Mouse (Mus musculus): ENCODE results near the gene Tns1. TPM values are rescaled to one million over a fixed set of nuclear protein-coding genes. Genes with fewer than 3 reads are reported as not detected.

The Tns1 gene
- polyA plus RNA-seq, 1 experiment = 118 TPM

DNA sequence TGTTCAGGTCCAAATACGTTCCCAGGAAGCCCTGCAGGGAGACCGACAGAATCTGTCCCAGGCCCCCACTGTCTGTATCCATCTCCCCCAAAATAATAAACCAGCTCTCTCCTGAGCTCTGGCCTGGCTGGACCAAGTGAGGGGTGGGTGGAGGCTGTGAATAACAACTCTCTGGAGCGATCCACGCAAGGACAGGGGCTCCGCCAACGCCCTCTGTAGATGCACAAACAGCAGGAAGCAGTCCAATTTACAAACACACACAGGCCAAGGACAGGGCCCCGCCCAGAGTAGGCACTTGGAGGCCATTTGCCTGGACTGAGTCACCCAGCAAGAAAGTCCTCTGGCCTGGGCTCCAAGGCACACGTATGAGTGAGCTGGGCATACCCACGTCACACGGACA, 32.0 kb downstream of the Tns1 start:
- Histone ChIP-seq H3K27me3 (ENCODE audit: control insufficient read depth, insufficient read depth, insufficient read length) (no peaks in the 10 kb centered on the region), H3K79me3 (ENCODE audit: low read depth) (no peaks in the 10 kb centered on the region), H3K4me3 (ENCODE audit: insufficient read depth, poor library complexity, severe bottlenecking) (no peak overlapping the region), H3K79me2 (ENCODE audit: control insufficient read depth, insufficient read depth) (no peaks in the 10 kb centered on the region), H3K36me3 (ENCODE audit: control insufficient read depth, insufficient read depth) (no peaks in the 10 kb centered on the region), H3ac (ENCODE audit: control insufficient read depth, insufficient read length, low read depth) (no peak overlapping the region)
- TF ChIP-seq USF1 (IDR thresholded peaks at IDR 0.05; ENCODE audit: low read depth) (no peak), FOSL1 (IDR thresholded peaks at IDR 0.05; ENCODE audit: insufficient read depth, low read length, poor library complexity, severe bottlenecking) (no peak), CTCF (IDR thresholded peaks at IDR 0.05; ENCODE audit: control insufficient read depth, insufficient read depth, insufficient read length) (no peak), MAX (IDR thresholded peaks at IDR 0.05) (no peak)

DNA sequence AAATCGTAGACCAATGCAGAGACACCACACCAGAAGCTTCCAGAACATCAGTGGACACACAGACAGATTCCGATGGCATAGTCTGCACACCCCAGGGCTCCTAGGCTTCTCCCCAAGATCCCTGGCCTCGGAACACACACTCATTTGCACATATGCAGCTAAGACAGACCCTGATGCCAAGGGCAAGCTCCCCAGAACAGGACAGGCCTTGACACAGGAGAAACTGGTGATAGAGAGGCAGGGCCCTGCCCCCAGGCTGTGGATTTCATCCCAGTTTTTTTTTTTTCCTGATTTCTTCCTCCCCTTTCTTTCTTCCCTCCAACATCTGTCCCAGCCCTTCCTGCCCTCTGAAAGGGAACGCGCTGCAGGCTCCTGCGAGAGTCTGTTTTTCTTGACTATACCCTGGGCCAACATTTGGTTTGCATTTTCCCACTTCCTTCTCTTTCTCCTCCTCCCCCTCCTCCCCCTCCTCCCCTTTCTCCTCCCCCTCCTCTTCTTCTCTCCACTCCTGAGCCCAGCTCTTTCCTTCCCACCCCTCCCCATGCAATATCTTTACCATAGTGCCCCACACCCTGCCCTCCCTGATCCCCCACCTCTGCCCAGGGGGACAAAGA, 32.5 kb downstream of the Tns1 start:
- Histone ChIP-seq H3ac (ENCODE audit: control insufficient read depth, insufficient read length, low read depth) (no peak overlapping the region), H3K79me3 (ENCODE audit: low read depth) (no peaks in the 10 kb centered on the region), H3K36me3 (ENCODE audit: control insufficient read depth, insufficient read depth) (no peaks in the 10 kb centered on the region), H3K27me3 (ENCODE audit: control insufficient read depth, insufficient read depth, insufficient read length) (no peaks in the 10 kb centered on the region), H3K4me3 (ENCODE audit: insufficient read depth, poor library complexity, severe bottlenecking) (no peak overlapping the region), H3K79me2 (ENCODE audit: control insufficient read depth, insufficient read depth) (no peaks in the 10 kb centered on the region)
- TF ChIP-seq MYOD1 (IDR thresholded peaks at IDR 0.05; ENCODE audit: control insufficient read depth, insufficient read length, low read depth) = no peak
- no peak for TF ChIP-seq CEBPB (IDR thresholded peaks at IDR 0.05; ENCODE audit: low read depth)
- TF ChIP-seq CTCF (IDR thresholded peaks at IDR 0.05; ENCODE audit: control insufficient read depth, insufficient read depth, insufficient read length) = no peak
- no peak for TF ChIP-seq USF1 (IDR thresholded peaks at IDR 0.05; ENCODE audit: low read depth)
- TF ChIP-seq MAX (IDR thresholded peaks at IDR 0.05) = no peak
- no peak for TF ChIP-seq MYOG (IDR thresholded peaks at IDR 0.05; ENCODE audit: control insufficient read depth, extremely low read depth, insufficient read length)
- TF ChIP-seq FOSL1 (IDR thresholded peaks at IDR 0.05; ENCODE audit: insufficient read depth, low read length, poor library complexity, severe bottlenecking) = no peak

DNA sequence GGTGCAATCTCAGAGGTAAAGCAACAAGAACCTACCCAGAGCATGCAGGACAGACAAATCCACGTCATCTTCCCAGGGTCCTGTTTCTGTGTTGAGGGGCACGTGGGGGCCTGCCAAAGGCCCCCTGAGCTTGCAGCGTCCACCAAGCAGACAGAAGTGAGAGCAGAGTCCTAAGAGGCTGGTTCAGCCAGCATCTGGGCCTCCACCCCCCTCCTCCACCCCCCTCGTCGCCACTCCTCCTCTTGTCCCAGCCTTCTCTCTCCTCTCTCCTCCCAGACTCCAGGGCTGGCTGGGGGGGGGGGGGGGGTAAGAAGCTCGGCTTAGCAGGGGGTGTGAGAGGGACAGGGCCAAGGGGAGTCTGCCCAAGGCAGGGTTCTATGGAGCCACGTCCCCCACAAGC, 33.1 kb downstream of the Tns1 start:
- Histone ChIP-seq H3K4me3 (ENCODE audit: insufficient read depth, poor library complexity, severe bottlenecking) (no peak overlapping the region), H3K79me3 (ENCODE audit: low read depth) (no peaks in the 10 kb centered on the region), H3K36me3 (ENCODE audit: control insufficient read depth, insufficient read depth) (no peaks in the 10 kb centered on the region), H3K79me2 (ENCODE audit: control insufficient read depth, insufficient read depth) (no peaks in the 10 kb centered on the region), H3K27me3 (ENCODE audit: control insufficient read depth, insufficient read depth, insufficient read length) (no peaks in the 10 kb centered on the region), H3ac (ENCODE audit: control insufficient read depth, insufficient read length, low read depth) (no peak overlapping the region)
- no peak for TF ChIP-seq CEBPB (IDR thresholded peaks at IDR 0.05; ENCODE audit: low read depth)
- no peak for TF ChIP-seq FOSL1 (IDR thresholded peaks at IDR 0.05; ENCODE audit: insufficient read depth, low read length, poor library complexity, severe bottlenecking)
- no peak for TF ChIP-seq MYOD1 (IDR thresholded peaks at IDR 0.05; ENCODE audit: control insufficient read depth, insufficient read length, low read depth)
- no peak for TF ChIP-seq USF1 (IDR thresholded peaks at IDR 0.05; ENCODE audit: low read depth)
- TF ChIP-seq CTCF (IDR thresholded peaks at IDR 0.05; ENCODE audit: control insufficient read depth, insufficient read depth, insufficient read length) = no peak
- no peak for TF ChIP-seq MYOG (IDR thresholded peaks at IDR 0.05; ENCODE audit: control insufficient read depth, extremely low read depth, insufficient read length)
- TF ChIP-seq MAX (IDR thresholded peaks at IDR 0.05) = no peak

DNA sequence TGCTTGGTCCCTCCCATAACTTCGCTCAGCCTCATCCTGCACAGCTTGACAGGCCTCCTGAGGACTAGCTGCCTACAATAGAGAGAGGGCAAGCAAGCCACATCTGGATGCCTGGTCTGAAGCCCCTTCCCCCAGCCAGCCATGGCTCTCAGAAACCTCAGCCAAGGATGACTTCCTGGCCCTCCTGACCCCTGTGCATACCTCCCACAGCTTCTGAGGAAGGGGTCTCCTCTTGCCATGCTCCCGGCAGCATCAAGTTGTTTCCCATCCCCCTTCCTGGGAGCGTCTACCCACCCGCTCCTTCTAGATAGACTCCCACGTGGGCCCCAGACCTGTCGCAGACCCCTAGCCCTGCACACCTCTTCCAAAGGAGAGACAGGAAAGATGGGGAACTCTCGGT, 33.9 kb downstream of the Tns1 start:
- Histone ChIP-seq H3K27me3 (ENCODE audit: control insufficient read depth, insufficient read depth, insufficient read length) (no peaks in the 10 kb centered on the region), H3K36me3 (ENCODE audit: control insufficient read depth, insufficient read depth) (no peaks in the 10 kb centered on the region), H3ac (ENCODE audit: control insufficient read depth, insufficient read length, low read depth) (no peak overlapping the region), H3K4me3 (ENCODE audit: insufficient read depth, poor library complexity, severe bottlenecking) (no peak overlapping the region), H3K79me3 (ENCODE audit: low read depth) (no peaks in the 10 kb centered on the region), H3K79me2 (ENCODE audit: control insufficient read depth, insufficient read depth) (no peaks in the 10 kb centered on the region)
- no peak for TF ChIP-seq FOSL1 (IDR thresholded peaks at IDR 0.05; ENCODE audit: insufficient read depth, low read length, poor library complexity, severe bottlenecking)
- TF ChIP-seq MAX (IDR thresholded peaks at IDR 0.05) = no peak
- TF ChIP-seq USF1 (IDR thresholded peaks at IDR 0.05; ENCODE audit: low read depth) = no peak
- TF ChIP-seq MYOG (IDR thresholded peaks at IDR 0.05; ENCODE audit: control insufficient read depth, extremely low read depth, insufficient read length) = no peak
- TF ChIP-seq CTCF (IDR thresholded peaks at IDR 0.05; ENCODE audit: control insufficient read depth, insufficient read depth, insufficient read length) = no peak
- no peak for TF ChIP-seq CEBPB (IDR thresholded peaks at IDR 0.05; ENCODE audit: low read depth)

DNA sequence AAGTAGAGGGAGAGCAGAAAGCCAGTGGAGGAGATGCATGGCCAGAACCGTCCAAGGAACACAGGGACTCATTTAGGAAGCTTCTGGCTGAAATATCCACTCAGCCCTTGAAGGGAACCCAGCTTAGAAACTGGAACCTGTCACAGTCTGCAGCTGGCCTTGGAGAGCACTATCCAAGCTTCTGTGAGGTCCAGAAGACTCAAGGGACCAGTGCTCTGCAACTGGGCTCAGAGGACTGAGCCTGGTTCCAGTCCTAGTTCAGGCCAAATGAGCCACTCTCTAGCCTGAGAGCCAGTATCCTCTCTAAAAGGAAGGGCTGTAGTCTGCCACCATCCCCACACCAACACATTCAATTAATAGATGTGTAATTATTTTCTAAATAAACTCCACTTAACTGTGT, 35.7 kb downstream of the Tns1 start:
- no peaks in the 10 kb centered on the region for H3K79me3 ChIP-seq (ENCODE audit: low read depth)
- no peaks in the 10 kb centered on the region for H3K36me3 ChIP-seq (ENCODE audit: control insufficient read depth, insufficient read depth)
- TF ChIP-seq USF1 (IDR thresholded peaks at IDR 0.05; ENCODE audit: low read depth) (no peak), CEBPB (IDR thresholded peaks at IDR 0.05; ENCODE audit: low read depth) (no peak), MYOD1 (IDR thresholded peaks at IDR 0.05; ENCODE audit: control insufficient read depth, insufficient read length, low read depth) (no peak), CTCF (IDR thresholded peaks at IDR 0.05; ENCODE audit: control insufficient read depth, insufficient read depth, insufficient read length) (no peak), MAX (IDR thresholded peaks at IDR 0.05) (no peak), MYOG (IDR thresholded peaks at IDR 0.05; ENCODE audit: control insufficient read depth, extremely low read depth, insufficient read length) (no peak), FOSL1 (IDR thresholded peaks at IDR 0.05; ENCODE audit: insufficient read depth, low read length, poor library complexity, severe bottlenecking) (no peak)
- no peaks in the 10 kb centered on the region for H3K79me2 ChIP-seq (ENCODE audit: control insufficient read depth, insufficient read depth)
- no peak overlapping the region for H3K4me3 ChIP-seq (ENCODE audit: insufficient read depth, poor library complexity, severe bottlenecking)
- no peaks in the 10 kb centered on the region for H3K27me3 ChIP-seq (ENCODE audit: control insufficient read depth, insufficient read depth, insufficient read length)
- H3ac ChIP-seq (ENCODE audit: control insufficient read depth, insufficient read length, low read depth) = no peak overlapping the region

DNA sequence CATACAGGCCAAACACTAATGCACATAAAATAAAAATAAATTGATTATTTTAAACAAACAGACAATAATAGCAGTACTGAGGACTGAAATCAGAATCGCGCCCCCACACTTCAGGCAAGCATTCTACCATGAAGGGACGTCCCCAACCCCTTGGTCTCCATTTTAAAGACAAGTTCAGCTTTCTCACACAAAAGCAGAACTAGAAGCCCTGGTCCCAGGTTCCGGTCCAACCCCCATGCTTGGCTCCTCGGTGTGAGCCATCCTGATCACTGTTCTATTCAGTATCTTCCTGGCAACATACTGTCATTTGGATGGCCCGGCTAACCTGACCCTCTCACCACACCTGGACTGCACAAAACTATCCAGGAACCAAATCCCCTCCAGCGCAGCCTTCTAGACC, 38.7 kb downstream of the Tns1 start:
- Histone ChIP-seq H3K4me3 (ENCODE audit: insufficient read depth, poor library complexity, severe bottlenecking) (no peak overlapping the region), H3K79me2 (ENCODE audit: control insufficient read depth, insufficient read depth) (no peaks in the 10 kb centered on the region), H3K27me3 (ENCODE audit: control insufficient read depth, insufficient read depth, insufficient read length) (no peaks in the 10 kb centered on the region), H3K36me3 (ENCODE audit: control insufficient read depth, insufficient read depth) (no peaks in the 10 kb centered on the region), H3ac (ENCODE audit: control insufficient read depth, insufficient read length, low read depth) (no peak overlapping the region), H3K79me3 (ENCODE audit: low read depth) (no peaks in the 10 kb centered on the region)
- TF ChIP-seq USF1 (IDR thresholded peaks at IDR 0.05; ENCODE audit: low read depth) (no peak), CEBPB (IDR thresholded peaks at IDR 0.05; ENCODE audit: low read depth) (no peak), MAX (IDR thresholded peaks at IDR 0.05) (no peak), MYOG (IDR thresholded peaks at IDR 0.05; ENCODE audit: control insufficient read depth, extremely low read depth, insufficient read length) (no peak), MYOD1 (IDR thresholded peaks at IDR 0.05; ENCODE audit: control insufficient read depth, insufficient read length, low read depth) (no peak), CTCF (IDR thresholded peaks at IDR 0.05; ENCODE audit: control insufficient read depth, insufficient read depth, insufficient read length) (no peak), FOSL1 (IDR thresholded peaks at IDR 0.05; ENCODE audit: insufficient read depth, low read length, poor library complexity, severe bottlenecking) (no peak)

Measured in C2C12 (cell line).